Mouse (Mus musculus) E14TG2a.4 (cell line): ENCODE measurements around the gene Mstn.

Experiments used
- CTCF ChIP-seq: conservative IDR thresholded peaks from 2 replicates; pipeline ENCODE4 v1.5.1; 2014; ENCODE audit warnings: low read length
- NANOG ChIP-seq: IDR thresholded peaks from 2 replicates; pipeline ENCODE4 v1.6.1; 2014; ENCODE audit warnings: borderline replicate concordance, low read length, mixed read lengths
- POU5F1 ChIP-seq: IDR thresholded peaks from 2 replicates; pipeline ENCODE4 v1.6.1; 2014; ENCODE audit warnings: low read length, borderline replicate concordance

DNA sequence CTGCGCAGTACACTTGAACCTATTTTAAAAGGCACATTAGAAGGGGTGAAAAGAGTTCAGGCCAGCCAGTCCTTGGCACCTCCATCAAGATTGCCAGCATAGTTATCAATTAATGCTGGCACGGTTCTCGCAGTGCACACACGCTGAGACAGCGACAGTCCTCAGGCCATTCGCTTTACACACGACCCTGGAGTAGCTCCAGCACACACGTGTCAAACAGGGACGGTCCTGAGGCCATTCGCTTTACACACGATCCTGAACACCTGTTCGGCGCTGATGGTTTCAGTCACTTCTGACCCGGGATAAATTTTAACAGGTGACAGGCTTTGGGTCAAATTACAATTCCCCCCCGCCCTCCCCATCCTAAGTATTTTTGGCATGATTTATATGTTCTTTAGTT is 23.8 kb downstream of the Mstn start:
- TF ChIP-seq CTCF = no peak
- TF ChIP-seq POU5F1 = no peak
- TF ChIP-seq NANOG = no peak
